Mouse (Mus musculus): ENCODE results near the gene Cfap97d1.

The Cfap97d1 gene

GRCm38 (mm10) chr11:102010140-102010539, 26.1 kb downstream of the Cfap97d1 start:
- DNase-seq (ENCODE audit: low spot score) = peak; percentile 84

DNA sequence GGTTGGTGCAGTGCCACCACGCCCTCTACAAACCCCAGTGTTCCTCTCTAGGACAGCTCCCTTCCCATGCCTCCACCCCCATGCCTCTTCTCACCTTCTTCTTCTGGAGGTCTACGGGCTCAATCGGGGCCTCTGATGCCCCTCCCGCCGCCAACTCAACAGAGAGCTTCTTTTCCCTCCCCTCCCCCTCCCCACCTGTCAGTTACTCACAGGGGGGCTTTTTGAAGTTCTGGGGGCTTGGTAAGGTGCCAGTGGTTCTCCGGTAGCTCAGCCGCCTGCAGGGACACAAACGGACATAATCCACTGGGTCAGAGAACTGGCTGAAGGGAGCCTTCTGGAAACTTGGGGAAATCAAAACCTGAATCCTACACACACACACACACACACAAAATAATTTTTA, 27.4 kb downstream of the Cfap97d1 start:
- DNase-seq (ENCODE audit: low spot score) = no peak

DNA sequence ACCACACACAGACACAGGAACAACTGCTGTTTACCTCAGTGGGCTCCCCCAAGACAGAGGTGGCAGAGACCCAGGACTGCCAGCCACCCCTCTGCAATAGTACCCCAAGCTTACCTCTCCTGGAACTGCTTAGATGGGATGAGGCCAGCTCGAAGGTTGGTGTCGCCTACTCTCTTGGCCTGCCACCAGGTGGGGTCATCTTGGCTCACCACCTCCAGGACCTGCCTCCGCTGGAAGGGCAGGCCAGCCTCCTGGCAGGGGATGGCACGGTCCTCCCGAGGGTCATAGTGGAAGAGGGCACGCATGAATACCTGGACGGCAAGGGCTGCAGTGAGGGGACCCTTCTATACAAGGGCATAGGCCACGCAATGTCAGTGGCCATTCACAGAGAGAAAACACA, 29.1 kb downstream of the Cfap97d1 start:
- DNase-seq (ENCODE audit: low spot score) = no peak

DNA sequence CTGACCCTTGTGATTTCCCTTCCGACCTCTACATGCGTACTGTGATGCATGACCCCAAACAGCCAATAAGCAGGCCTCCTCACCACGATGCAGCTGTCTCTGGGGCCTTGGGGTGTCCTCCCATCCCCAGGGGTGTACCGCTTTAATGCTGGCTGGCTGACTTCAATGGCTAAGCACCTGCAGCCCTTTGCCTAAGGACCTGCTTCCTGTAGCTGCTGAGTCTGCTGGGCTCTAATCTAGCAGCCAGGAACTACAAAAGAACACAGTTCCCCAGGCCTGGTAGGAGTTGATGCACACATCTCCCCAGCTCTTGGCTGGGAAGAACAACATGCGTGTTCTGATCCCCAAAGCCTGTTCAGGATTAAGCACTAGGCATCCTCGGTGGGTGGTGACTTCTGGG, 31.4 kb downstream of the Cfap97d1 start:
- no peak for DNase-seq (ENCODE audit: low spot score)

- DNase-seq (ENCODE audit: low spot score) = no peak
Measured at GRCm38 (mm10) chr11:102016136-102016535, 32.1 kb downstream of the Cfap97d1 start.

- DNase-seq (ENCODE audit: low spot score) = no peak
Measured at GRCm38 (mm10) chr11:102019736-102020135, 35.7 kb downstream of the Cfap97d1 start.

DNA sequence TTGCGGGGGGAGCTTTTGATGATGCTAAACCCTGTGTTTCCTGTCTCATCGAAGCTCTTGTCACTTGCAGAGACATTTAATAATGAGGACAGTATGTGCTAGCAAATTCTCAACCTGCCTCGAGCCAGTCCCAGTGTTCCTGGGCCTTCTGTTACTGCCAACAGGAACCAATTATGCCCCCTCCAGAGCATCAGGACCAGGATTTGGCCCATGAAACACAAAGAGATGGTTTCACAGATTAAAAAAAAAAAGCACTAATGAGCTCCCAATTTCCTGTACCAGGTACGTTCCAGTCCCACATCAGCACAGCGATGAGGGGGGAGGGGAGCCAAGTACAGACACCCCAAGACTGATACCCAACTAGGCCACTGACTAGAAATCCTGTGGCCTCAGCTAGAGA, 37.1 kb downstream of the Cfap97d1 start:
- no peak for DNase-seq (ENCODE audit: low spot score)

DNA sequence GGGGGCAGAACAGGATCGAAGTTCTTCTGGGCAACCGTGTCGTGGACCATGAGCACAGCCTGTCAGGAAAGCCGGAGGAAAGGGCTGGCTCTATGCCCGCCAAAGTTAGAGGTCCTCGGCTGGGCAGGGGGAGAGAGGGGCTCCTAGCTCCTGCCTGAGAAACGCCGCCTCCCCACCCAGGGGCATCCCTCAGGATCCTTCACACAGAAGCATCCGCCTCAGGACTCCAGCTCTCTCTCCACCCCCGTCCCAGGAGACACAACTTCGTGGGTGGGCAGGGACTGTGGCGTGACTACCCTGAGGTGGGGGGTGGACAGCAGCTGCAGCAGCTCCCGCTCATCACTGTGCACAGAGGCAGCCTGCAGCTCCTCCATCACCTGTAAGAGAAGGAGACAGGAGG, 39.3 kb downstream of the Cfap97d1 start:
- no peak for DNase-seq (ENCODE audit: low spot score)

- no peak for DNase-seq (ENCODE audit: low spot score)
Measured at GRCm38 (mm10) chr11:102024084-102024758, 40.1 kb downstream of the Cfap97d1 start.

- DNase-seq (ENCODE audit: low spot score) = no peak
Measured at GRCm38 (mm10) chr11:102024875-102025274, 40.8 kb downstream of the Cfap97d1 start.

DNA sequence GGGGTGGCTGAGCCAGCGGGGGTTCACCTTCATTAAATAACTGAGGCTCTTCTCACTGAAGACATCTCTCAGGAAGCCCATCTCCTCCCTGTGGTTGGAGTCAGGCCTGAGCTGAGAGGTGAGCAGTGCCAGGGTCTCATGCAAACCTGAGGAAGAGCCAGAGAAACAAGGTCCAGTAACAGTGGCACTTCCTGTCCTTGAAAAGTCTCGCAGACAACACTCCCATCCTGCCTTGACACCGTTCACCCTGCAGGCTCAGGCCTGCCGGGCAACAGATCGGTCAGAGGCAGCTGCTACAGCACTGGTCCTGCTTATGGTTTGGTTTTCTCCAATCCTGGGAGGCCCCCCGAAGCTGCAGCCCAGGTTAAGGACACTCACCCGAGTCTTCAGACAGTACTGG, 41.3 kb downstream of the Cfap97d1 start:
- no peak for DNase-seq (ENCODE audit: low spot score)

DNA sequence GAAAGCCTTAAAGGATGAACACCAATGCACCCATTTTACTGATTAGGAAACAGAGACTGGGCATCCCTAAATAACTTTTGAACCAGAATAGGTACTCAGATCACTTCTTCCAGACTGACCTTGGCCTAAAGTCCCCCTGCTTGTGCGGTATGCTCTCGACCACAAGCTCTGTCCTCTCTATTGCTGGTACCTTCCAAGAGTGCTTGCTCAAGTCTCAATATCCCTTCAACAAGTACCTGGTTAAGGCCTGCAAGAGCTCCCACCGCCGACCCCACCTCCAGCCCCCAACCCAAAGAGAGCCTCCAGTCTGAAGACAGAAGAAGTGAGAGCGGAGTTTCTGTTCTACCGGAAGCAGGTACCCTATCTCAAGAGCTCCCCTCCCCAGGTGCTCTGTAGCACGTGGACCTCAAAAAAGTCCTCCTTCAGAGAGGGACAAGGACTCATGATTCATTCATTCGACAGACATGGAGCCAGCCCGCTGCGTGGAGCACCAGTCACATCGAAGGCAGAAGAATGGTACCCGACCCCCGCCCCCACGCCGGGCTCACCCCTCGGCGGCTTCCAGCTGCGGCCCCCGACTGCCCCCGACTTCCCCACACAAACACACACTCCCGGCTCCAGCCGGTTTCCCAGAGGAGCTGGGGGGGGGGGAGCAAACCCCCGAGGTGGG, 42.0 kb downstream of the Cfap97d1 start:
- no peak for DNase-seq (ENCODE audit: low spot score)

GRCm38 (mm10) chr11:102026694-102027360, 42.7 kb downstream of the Cfap97d1 start:
- peak; percentile 83 for DNase-seq (ENCODE audit: low spot score)

GRCm38 (mm10) chr11:102027361-102028017, 43.4 kb downstream of the Cfap97d1 start:
- peak; percentile 43 for DNase-seq (ENCODE audit: low spot score)

DNA sequence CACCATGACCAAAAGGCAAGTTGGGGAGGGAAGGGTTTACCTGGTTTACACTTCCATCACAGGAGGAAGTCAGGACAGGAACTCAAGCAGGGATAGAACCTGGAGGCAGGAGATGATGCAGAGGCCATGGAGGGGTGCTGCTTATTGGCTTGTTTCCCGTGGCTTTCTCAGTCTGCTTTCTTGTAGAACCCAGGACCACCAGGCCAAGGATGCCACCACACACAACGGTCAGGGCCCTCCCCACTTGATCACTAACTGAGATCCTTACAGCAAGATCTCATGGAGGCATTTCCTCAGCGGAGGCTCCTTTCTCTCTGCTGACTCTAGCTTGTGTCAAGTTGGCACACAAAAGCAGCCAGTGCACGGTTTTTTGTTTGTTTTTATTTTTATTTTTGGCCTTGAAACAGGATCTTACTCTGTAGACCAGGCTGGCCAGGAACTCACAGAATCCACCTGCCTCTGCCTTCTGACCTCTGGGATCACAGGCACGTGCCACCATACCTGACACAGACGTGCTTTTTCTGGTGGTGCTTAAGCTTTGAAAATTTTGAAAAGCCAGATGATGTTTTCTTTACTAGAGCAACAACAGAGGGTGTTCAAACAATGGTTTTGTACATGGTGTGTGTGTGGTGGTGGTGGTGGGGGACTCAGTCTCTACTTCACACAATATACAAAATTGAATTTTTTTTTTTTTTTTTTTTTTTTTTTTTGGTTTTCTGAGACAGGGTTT, 44.2 kb downstream of the Cfap97d1 start, which contains the start of gene Mpp3:
Gene Mpp3 (minus strand): TSS at position 375 of the 730 bp plus-strand sequence.
- no peak for DNase-seq (ENCODE audit: low spot score)

DNA sequence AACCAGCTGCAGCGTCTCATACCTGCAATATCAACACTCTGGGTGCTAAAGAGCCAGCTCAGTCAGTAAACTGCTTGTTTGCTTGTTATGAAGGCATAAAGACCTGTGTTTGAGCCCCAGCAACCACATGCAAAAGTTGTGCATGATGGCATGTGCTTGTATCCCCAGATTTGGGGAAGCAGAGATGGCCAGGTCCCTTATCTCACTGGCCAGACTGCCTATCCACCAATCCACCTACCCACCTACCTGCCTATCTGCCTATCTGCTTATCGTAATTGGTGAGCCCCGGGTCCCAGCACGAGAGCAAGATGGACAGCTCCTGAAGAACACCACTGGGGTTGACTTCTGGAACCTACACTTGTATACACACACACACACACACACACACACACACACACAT, 45.2 kb downstream of the Cfap97d1 start:
- no peak for DNase-seq (ENCODE audit: low spot score)

- no peak for DNase-seq (ENCODE audit: low spot score)
Measured at GRCm38 (mm10) chr11:102029966-102030365, 45.9 kb downstream of the Cfap97d1 start.

DNA sequence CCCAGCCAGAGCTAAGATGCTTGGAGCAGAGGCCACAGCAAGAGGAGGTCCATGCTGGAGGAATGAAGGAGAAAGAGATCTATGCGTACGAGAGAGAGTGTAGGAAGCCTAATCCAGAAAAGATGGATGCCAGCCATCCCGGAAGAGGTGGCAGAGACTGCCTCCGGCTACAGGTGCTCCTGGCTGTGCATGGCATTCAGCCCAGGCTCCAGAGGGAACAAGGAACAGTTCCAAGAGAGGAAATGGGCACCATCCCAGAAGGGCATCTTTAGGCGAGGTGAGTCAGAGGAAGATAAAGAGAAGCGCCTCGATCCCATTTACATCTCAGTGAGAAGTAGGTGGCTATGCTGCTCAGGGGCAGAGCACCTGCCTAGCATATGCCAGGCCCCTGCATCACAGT, 47.1 kb downstream of the Cfap97d1 start:
- no peak for DNase-seq (ENCODE audit: low spot score)

DNA sequence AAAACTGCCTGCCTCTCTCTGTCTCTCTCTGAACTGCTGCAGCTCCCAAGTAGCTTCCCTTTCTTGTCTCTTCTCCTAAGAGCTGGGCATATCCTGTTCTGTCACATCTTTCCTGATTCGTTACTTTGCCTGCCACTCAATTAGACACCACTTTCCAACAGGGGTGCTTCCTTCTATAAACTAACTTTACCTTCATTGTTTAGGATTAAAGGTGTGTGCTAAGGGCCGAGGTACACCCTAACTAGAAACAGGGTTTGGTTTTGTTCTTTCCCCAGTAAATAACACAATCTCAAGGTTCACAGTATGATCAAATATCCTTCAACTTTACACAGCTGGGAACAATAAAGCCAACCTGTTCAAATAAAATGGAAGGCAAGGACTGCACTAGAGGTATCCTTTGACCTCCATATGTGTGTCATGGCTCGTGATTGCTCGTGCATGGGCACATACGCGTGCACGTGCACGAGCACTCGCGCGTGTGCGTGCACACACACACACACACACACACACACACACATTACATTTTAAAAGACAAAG, 49.0 kb downstream of the Cfap97d1 start:
- DNase-seq (ENCODE audit: low spot score) = no peak

- DNase-seq (ENCODE audit: low spot score) = no peak
Measured at GRCm38 (mm10) chr11:102034887-102035286, 50.8 kb downstream of the Cfap97d1 start.

GRCm38 (mm10) chr11:102035456-102035960, 51.4 kb downstream of the Cfap97d1 start:
- DNase-seq (ENCODE audit: low spot score) = no peak

Data from retina, embryonic 14.5 days (tissue).